Comparison of ENCODE assay signal across 8 mouse cellular contexts in genomic region chr7:132672481-132672959, GRCm38 (mm10).
DNase-seq lines count a peak whose midpoint lies in the region; ATAC-seq lines count a peak whose summit lies in the region.

No protein-coding gene starts in this region.

- H3K27ac ChIP-seq in embryonic facial prominence, embryonic 11.5 days (replicated peaks; ENCODE audit: low read depth, low read length): no peak overlapping the region
- H3K27ac ChIP-seq in embryonic facial prominence, embryonic 10.5 days (replicated peaks): no peak overlapping the region
- no peak overlapping the region for H3K27ac ChIP-seq in forebrain, embryonic 15.5 days (replicated peaks)

- no peaks in the 10 kb centered on the region for H3K4me1 ChIP-seq in embryonic facial prominence, embryonic 11.5 days (ENCODE audit: control insufficient read depth, insufficient read depth, low read length)
- peaks cover 14% of the 10 kb centered on the region for H3K4me1 ChIP-seq in embryonic facial prominence, embryonic 10.5 days
- H3K4me1 ChIP-seq in forebrain, embryonic 15.5 days: no peaks in the 10 kb centered on the region

- DNase-seq in embryonic facial prominence, embryonic 11.5 days (ENCODE audit: low spot score): no peak
- no peak for DNase-seq in embryonic facial prominence, embryonic 10.5 days (ENCODE audit: low spot score)
- DNase-seq in B cell, adult 2 months: peak; percentile 66 to 69
- DNase-seq in cerebellum, postnatal 10 days: peak; percentile 57
- DNase-seq in induced T-regulatory cell, adult 2 months (ENCODE audit: low read depth): peak; percentile 70
- peak; percentile 68 for DNase-seq in lung, postnatal 14 days
- DNase-seq in frontal cortex, postnatal 10 days (ENCODE audit: low spot score in 2 of 2): no peak

- H3K9me3 ChIP-seq in embryonic facial prominence, embryonic 11.5 days (replicated peaks; ENCODE audit: control insufficient read depth, low read length): no peaks in the 10 kb centered on the region
- no peaks in the 10 kb centered on the region for H3K9me3 ChIP-seq in embryonic facial prominence, embryonic 10.5 days
- H3K9me3 ChIP-seq in forebrain, embryonic 15.5 days: no peaks in the 10 kb centered on the region

- 0 out of 2 replicates have a peak, but pooled peaks have one; percentile 40 for ATAC-seq in embryonic facial prominence, embryonic 11.5 days (replicated peaks; ENCODE audit: insufficient number of reproducible peaks, low FRiP score, low TSS enrichment, low read depth)
- ATAC-seq in forebrain, embryonic 15.5 days (replicated peaks): no peak

- no peaks in the 10 kb centered on the region for H3K36me3 ChIP-seq in embryonic facial prominence, embryonic 11.5 days (replicated peaks; ENCODE audit: control insufficient read depth, insufficient read depth, low read depth, low read length)
- H3K36me3 ChIP-seq in embryonic facial prominence, embryonic 10.5 days (replicated peaks): no peaks in the 10 kb centered on the region
- no peaks in the 10 kb centered on the region for H3K36me3 ChIP-seq in forebrain, embryonic 15.5 days

- no peak overlapping the region for H3K4me2 ChIP-seq in embryonic facial prominence, embryonic 11.5 days (ENCODE audit: low read depth, low read length)
- no peak overlapping the region for H3K4me2 ChIP-seq in forebrain, embryonic 15.5 days (replicated peaks)

- no peak overlapping the region for H3K4me3 ChIP-seq in embryonic facial prominence, embryonic 11.5 days (ENCODE audit: low read depth, low read length)
- no peak overlapping the region for H3K4me3 ChIP-seq in embryonic facial prominence, embryonic 10.5 days
- H3K4me3 ChIP-seq in forebrain, embryonic 15.5 days: no peak overlapping the region

- H3K9ac ChIP-seq in embryonic facial prominence, embryonic 11.5 days (replicated peaks; ENCODE audit: low read length): no peak overlapping the region
- no peak overlapping the region for H3K9ac ChIP-seq in forebrain, embryonic 15.5 days (replicated peaks)

- no peaks in the 10 kb centered on the region for H3K27me3 ChIP-seq in embryonic facial prominence, embryonic 11.5 days (ENCODE audit: control insufficient read depth, insufficient read depth, low read length)
- no peaks in the 10 kb centered on the region for H3K27me3 ChIP-seq in embryonic facial prominence, embryonic 10.5 days (replicated peaks; ENCODE audit: low read depth, poor library complexity, severe bottlenecking)
- no peaks in the 10 kb centered on the region for H3K27me3 ChIP-seq in forebrain, embryonic 15.5 days

- 77% methylated on average over 7 of the region's 7 CpGs for WGBS in embryonic facial prominence, embryonic 11.5 days
- 81% methylated on average over 7 of the region's 7 CpGs for WGBS in embryonic facial prominence, embryonic 10.5 days
- WGBS in forebrain, embryonic 15.5 days: 85% methylated on average over 7 of the region's 7 CpGs

Comparison
In these comparisons a context has a peak if more than half of its experiments do, and no peak if none do; other contexts are left out.
1. DNase-seq: peak in B cell, adult 2 months (2 of 2), cerebellum, postnatal 10 days (2 of 2), induced T-regulatory cell, adult 2 months (single experiment) and lung, postnatal 14 days (single experiment); none in embryonic facial prominence, embryonic 11.5 days (single experiment), embryonic facial prominence, embryonic 10.5 days (single experiment) and frontal cortex, postnatal 10 days (0 of 2).